Mouse (Mus musculus): Measurements from ENCODE around the gene Spata16. TPM values are rescaled to one million over a fixed set of nuclear protein-coding genes. Genes with fewer than 3 reads are reported as not detected.

The Spata16 gene
- total RNA-seq (2014; rRNA removed) (not detected in 2 replicates), polyA plus RNA-seq (2012; rRNA removed) (not detected in 2 replicates)

GRCm38 (mm10) chr3:26637402-26637801 lies at the start of gene Spata16:
TSS of gene Spata16 (plus strand) at chr3:26637620.
- no peaks in the 10 kb centered on the region for H3K4me1 ChIP-seq (ENCODE audit: control insufficient read depth, insufficient read depth, low read length)
- H3K27me3 ChIP-seq (ENCODE audit: control insufficient read depth, insufficient read depth, low read length): no peaks in the 10 kb centered on the region
- TF ChIP-seq CTCF (IDR thresholded peaks at IDR 0.05; ENCODE audit: low read depth, low read length) (no peak), POLR2A (IDR thresholded peaks at IDR 0.05; ENCODE audit: extremely low read depth, insufficient read depth, low read length) (no peak)
- WGBS: 70% methylated on average over 11 of the region's 11 CpGs
- H3K79me2 ChIP-seq (ENCODE audit: control insufficient read depth, insufficient read depth, low read length): no peaks in the 10 kb centered on the region
- H3K36me3 ChIP-seq (ENCODE audit: control insufficient read depth, insufficient read depth, low read length): no peaks in the 10 kb centered on the region
- no peak within 1 kb of the TSS for H3K4me3 ChIP-seq (ENCODE audit: insufficient read depth, low read depth, low read length)
- no peak within 1 kb of the TSS for H3K27ac ChIP-seq (replicated peaks; ENCODE audit: insufficient read depth, low read depth, low read length)
- H3K9ac ChIP-seq (ENCODE audit: low read depth, low read length): no peak within 1 kb of the TSS
- no peak for DNase-seq (ENCODE audit: extremely low read depth, low read depth, low spot score)

GRCm38 (mm10) chr3:26604861-26605260 lies 32.6 kb upstream of the Spata16 start:
- H3K4me3 ChIP-seq (ENCODE audit: insufficient read depth, low read depth, low read length): no peak overlapping the region
- no peaks in the 10 kb centered on the region for H3K79me2 ChIP-seq (ENCODE audit: control insufficient read depth, insufficient read depth, low read length)
- no peaks in the 10 kb centered on the region for H3K27me3 ChIP-seq (ENCODE audit: control insufficient read depth, insufficient read depth, low read length)
- peak; percentile 83 for DNase-seq (ENCODE audit: extremely low read depth, low read depth, low spot score)
- no peak for TF ChIP-seq CTCF (IDR thresholded peaks at IDR 0.05; ENCODE audit: low read depth, low read length)
- TF ChIP-seq POLR2A (IDR thresholded peaks at IDR 0.05; ENCODE audit: extremely low read depth, insufficient read depth, low read length): no peak
- no peak overlapping the region for H3K27ac ChIP-seq (replicated peaks; ENCODE audit: insufficient read depth, low read depth, low read length)
- H3K9ac ChIP-seq (ENCODE audit: low read depth, low read length): no peak overlapping the region
- H3K4me1 ChIP-seq (ENCODE audit: control insufficient read depth, insufficient read depth, low read length): no peaks in the 10 kb centered on the region
- 46% methylated on average over 1 of the region's 1 CpGs for WGBS
- H3K36me3 ChIP-seq (ENCODE audit: control insufficient read depth, insufficient read depth, low read length): no peaks in the 10 kb centered on the region

- Histone ChIP-seq H3K36me3 (ENCODE audit: control insufficient read depth, insufficient read depth, low read length) (no peaks in the 10 kb centered on the region), H3K27me3 (ENCODE audit: control insufficient read depth, insufficient read depth, low read length) (no peaks in the 10 kb centered on the region), H3K4me1 (ENCODE audit: control insufficient read depth, insufficient read depth, low read length) (no peaks in the 10 kb centered on the region), H3K4me3 (ENCODE audit: insufficient read depth, low read depth, low read length) (no peak overlapping the region), H3K79me2 (ENCODE audit: control insufficient read depth, insufficient read depth, low read length) (no peaks in the 10 kb centered on the region), H3K9ac (ENCODE audit: low read depth, low read length) (no peak overlapping the region), H3K27ac (replicated peaks; ENCODE audit: insufficient read depth, low read depth, low read length) (no peak overlapping the region)
- TF ChIP-seq POLR2A (IDR thresholded peaks at IDR 0.05; ENCODE audit: extremely low read depth, insufficient read depth, low read length) (no peak), CTCF (IDR thresholded peaks at IDR 0.05; ENCODE audit: low read depth, low read length) (no peak)
- 74% methylated on average over 5 of the region's 5 CpGs for WGBS
- DNase-seq (ENCODE audit: extremely low read depth, low read depth, low spot score): no peak
Measured at GRCm38 (mm10) chr3:26608531-26608930, 28.9 kb upstream of the Spata16 start.

- Histone ChIP-seq H3K4me3 (ENCODE audit: insufficient read depth, low read depth, low read length) (no peak overlapping the region), H3K36me3 (ENCODE audit: control insufficient read depth, insufficient read depth, low read length) (no peaks in the 10 kb centered on the region), H3K4me1 (ENCODE audit: control insufficient read depth, insufficient read depth, low read length) (no peaks in the 10 kb centered on the region), H3K27me3 (ENCODE audit: control insufficient read depth, insufficient read depth, low read length) (no peaks in the 10 kb centered on the region), H3K27ac (replicated peaks; ENCODE audit: insufficient read depth, low read depth, low read length) (no peak overlapping the region), H3K79me2 (ENCODE audit: control insufficient read depth, insufficient read depth, low read length) (no peaks in the 10 kb centered on the region), H3K9ac (ENCODE audit: low read depth, low read length) (no peak overlapping the region)
- no peak for TF ChIP-seq CTCF (IDR thresholded peaks at IDR 0.05; ENCODE audit: low read depth, low read length)
- no peak for TF ChIP-seq POLR2A (IDR thresholded peaks at IDR 0.05; ENCODE audit: extremely low read depth, insufficient read depth, low read length)
- 78% methylated on average over 9 of the region's 9 CpGs for WGBS
- no peak for DNase-seq (ENCODE audit: extremely low read depth, low read depth, low spot score)
Measured at GRCm38 (mm10) chr3:26639214-26639613, 1.8 kb downstream of the Spata16 start.

GRCm38 (mm10) chr3:26639851-26640250 lies 2.4 kb downstream of the Spata16 start:
- no peaks in the 10 kb centered on the region for H3K36me3 ChIP-seq (ENCODE audit: control insufficient read depth, insufficient read depth, low read length)
- H3K9ac ChIP-seq (ENCODE audit: low read depth, low read length): no peak overlapping the region
- H3K4me3 ChIP-seq (ENCODE audit: insufficient read depth, low read depth, low read length): no peak overlapping the region
- H3K27me3 ChIP-seq (ENCODE audit: control insufficient read depth, insufficient read depth, low read length): no peaks in the 10 kb centered on the region
- no peak for TF ChIP-seq POLR2A (IDR thresholded peaks at IDR 0.05; ENCODE audit: extremely low read depth, insufficient read depth, low read length)
- TF ChIP-seq CTCF (IDR thresholded peaks at IDR 0.05; ENCODE audit: low read depth, low read length): no peak
- 82% methylated on average over 8 of the region's 8 CpGs for WGBS
- DNase-seq (ENCODE audit: extremely low read depth, low read depth, low spot score): no peak
- no peaks in the 10 kb centered on the region for H3K79me2 ChIP-seq (ENCODE audit: control insufficient read depth, insufficient read depth, low read length)
- no peaks in the 10 kb centered on the region for H3K4me1 ChIP-seq (ENCODE audit: control insufficient read depth, insufficient read depth, low read length)
- no peak overlapping the region for H3K27ac ChIP-seq (replicated peaks; ENCODE audit: insufficient read depth, low read depth, low read length)

- H3K36me3 ChIP-seq (ENCODE audit: control insufficient read depth, insufficient read depth, low read length): no peaks in the 10 kb centered on the region
- no peaks in the 10 kb centered on the region for H3K4me1 ChIP-seq (ENCODE audit: control insufficient read depth, insufficient read depth, low read length)
- WGBS: 82% methylated on average over 8 of the region's 8 CpGs
- DNase-seq (ENCODE audit: extremely low read depth, low read depth, low spot score): no peak
- no peak overlapping the region for H3K9ac ChIP-seq (ENCODE audit: low read depth, low read length)
- no peak for TF ChIP-seq CTCF (IDR thresholded peaks at IDR 0.05; ENCODE audit: low read depth, low read length)
- no peak for TF ChIP-seq POLR2A (IDR thresholded peaks at IDR 0.05; ENCODE audit: extremely low read depth, insufficient read depth, low read length)
- H3K27me3 ChIP-seq (ENCODE audit: control insufficient read depth, insufficient read depth, low read length): no peaks in the 10 kb centered on the region
- H3K79me2 ChIP-seq (ENCODE audit: control insufficient read depth, insufficient read depth, low read length): no peaks in the 10 kb centered on the region
- H3K27ac ChIP-seq (replicated peaks; ENCODE audit: insufficient read depth, low read depth, low read length): no peak overlapping the region
- H3K4me3 ChIP-seq (ENCODE audit: insufficient read depth, low read depth, low read length): no peak overlapping the region
Measured at GRCm38 (mm10) chr3:26640321-26641075, 3.1 kb downstream of the Spata16 start.

All from liver, adult 2 months (tissue).